Mouse (Mus musculus): ENCODE measurements around the gene Nckap5.

Gene Nckap5

DNA sequence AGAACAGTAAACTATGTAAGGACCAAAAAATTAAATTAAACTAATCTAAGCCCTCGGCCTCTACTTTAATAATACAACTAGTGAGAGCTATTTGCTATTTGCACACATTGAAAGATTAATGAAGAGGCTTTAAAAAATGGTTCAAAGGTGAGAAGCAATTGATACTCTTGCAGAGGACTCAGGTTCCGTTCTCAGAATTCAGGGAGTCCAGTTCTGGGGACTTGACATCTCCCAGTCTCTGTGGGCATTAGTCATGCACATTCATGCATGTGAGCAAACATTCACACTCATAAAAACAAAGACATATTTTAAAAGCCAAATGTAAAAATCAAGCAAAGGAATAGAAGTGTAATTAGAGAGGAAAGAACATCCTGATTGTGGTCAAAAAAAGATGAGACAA, 257.5 kb downstream of the Nckap5 start:
- TF ChIP-seq GATA4 (IDR thresholded peaks at IDR 0.05; ENCODE audit: insufficient replicate concordance, low read length), result no peak

DNA sequence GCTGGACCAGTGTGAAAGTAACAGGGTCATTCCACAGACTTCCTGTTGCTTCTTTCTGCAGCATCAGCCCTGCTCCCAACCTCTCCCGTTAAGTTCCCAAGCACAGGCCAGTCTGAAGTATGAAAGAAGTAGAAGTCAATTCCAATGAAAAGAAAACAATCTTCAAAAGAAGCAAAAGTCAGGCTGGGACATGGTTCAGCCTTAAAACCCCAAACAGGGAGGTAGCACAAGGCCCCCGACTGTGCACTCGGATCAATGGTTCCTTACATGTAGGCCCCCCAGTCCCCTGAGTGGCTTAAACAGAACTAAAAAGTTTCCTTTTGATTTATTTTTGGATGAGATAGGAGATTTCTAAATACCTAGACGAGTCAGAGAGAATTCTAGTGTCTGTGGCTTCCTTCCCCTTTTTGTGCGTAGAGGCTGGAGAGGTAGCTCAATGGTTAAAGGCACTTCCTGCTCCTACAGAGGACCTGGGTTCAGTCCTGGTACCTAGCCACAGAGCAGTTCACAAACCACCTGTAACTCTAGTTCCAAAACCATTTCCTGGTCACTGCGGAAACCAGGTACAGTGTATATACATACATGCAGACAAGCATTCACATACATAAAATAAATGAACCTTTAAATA, 260.9 kb downstream of the Nckap5 start:
- no peak for TF ChIP-seq GATA4 (IDR thresholded peaks at IDR 0.05; ENCODE audit: insufficient replicate concordance, low read length)

DNA sequence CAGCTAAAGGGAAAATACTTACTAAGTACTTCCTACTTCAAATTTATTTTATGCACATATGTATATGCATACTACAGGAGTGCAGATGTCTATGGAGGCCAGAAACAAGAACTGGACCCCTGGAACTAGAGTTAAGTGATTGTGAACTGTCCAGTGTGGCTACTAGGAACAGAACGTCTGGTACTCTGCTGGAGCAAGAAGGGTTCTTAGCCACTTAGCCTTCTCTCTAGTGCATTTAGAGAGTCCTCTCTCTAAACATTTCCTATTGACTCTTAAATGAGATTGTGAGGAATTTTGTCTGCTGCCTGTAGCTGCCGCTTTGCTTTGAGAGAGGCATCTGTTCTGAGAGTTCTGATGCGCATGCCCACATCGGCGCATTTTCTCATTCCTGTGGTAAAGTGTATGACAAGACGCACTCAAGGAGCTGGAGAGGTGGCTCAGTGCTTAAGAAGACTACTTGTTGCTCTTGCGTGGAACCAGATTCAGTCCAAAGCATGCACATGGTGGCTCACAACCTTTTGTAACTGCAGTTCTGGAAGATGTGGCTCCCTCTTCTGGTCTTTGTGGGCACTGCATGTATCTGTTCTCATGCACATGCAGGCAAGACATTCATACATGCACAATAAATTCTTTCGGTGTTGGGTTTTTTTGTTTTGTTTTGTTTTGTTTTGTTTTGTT, 261.9 kb downstream of the Nckap5 start:
- no peak for TF ChIP-seq GATA4 (IDR thresholded peaks at IDR 0.05; ENCODE audit: insufficient replicate concordance, low read length)

DNA sequence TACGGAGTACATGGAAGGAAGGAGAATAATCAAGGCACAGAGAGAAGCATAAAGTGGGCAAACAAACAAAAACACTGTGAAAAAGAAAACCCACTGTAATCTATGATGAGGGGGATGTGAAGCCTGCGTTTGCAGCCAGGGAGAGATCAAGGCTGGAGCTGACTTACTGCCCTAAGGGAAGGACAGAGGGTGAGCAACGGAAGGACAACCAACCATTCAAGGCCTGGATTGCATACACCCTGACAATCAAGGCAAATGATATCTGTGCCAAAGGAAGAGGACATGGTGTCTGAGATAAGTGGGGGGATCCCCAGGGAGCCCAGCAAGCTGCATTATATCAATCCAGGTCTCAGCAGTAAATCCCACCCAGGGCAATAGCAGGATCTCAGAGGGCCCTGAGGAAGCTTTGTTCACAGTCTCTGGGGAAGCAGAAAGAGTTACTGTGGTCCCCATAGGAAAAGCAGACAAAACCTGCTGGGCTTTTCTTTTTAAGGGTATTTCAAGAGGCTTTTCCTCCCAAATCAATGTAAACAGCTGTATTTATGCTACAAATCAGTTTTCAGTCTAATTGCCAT, 265.4 kb downstream of the Nckap5 start:
- TF ChIP-seq GATA4 (IDR thresholded peaks at IDR 0.05; ENCODE audit: insufficient replicate concordance, low read length), result no peak

DNA sequence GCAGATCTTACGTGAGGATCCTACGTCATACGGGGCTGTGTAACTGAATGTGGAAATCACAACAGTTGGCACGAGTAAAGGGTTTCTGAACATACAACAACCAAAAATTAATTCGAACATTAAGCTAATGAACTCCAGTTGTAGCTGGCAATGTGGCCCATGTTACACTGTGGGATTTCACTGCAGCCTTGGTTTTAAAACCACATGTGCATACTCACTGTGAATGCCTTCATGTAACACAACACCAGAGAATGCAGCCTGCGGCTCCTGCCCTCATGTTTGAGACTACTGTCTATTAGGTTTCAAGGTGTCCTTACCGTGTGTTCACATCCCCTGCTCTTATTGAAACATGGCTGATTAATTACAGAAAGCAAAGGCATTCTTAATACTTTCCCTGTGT, 269.7 kb downstream of the Nckap5 start:
- TF ChIP-seq GATA4 (IDR thresholded peaks at IDR 0.05; ENCODE audit: insufficient replicate concordance, low read length), result no peak

DNA sequence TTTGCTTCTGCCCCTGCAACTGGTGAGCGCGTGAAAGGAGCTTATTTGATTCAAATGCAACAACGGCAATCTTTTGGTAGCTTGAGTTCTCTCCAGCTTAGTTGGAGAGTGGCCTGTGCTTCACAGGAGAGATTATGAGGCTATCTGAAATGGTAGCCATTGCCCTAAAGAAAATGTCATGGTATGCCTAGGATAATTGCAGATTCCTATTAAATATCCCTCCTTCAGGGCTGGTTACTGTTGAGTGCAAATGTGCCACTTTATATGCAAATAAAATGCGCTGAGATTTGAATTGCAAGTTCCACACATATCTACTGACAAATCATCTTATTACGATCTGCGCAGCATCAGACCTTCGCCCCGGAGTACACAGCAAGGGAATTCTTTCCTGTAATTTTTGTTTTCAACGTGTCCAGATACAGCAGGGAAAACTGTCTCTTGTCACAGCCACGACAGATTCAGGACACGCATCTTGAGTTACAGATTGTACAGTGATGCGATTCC, 272.8 kb downstream of the Nckap5 start:
- TF ChIP-seq GATA4 (IDR thresholded peaks at IDR 0.05; ENCODE audit: insufficient replicate concordance, low read length), result no peak

DNA sequence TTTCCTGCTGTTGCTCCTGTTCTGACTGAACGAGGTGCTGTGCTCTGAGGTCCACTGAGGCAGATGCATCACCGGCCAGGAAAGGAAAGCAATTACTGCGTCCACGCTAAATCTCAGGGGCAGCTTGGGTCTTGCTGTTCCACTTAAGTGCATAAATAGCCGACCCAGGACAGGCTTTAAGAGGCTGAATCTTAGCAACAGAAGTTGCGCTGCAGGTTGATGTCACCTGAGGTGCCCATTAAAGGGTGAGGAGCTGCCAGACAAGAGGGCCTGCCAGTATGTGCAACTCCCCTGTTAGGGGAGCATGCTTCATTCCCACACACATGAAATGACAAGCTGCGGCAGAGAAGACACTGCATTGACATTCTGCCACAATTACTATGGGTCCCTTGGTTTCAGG, 282.6 kb downstream of the Nckap5 start:
- TF ChIP-seq GATA4 (IDR thresholded peaks at IDR 0.05; ENCODE audit: insufficient replicate concordance, low read length), result no peak

DNA sequence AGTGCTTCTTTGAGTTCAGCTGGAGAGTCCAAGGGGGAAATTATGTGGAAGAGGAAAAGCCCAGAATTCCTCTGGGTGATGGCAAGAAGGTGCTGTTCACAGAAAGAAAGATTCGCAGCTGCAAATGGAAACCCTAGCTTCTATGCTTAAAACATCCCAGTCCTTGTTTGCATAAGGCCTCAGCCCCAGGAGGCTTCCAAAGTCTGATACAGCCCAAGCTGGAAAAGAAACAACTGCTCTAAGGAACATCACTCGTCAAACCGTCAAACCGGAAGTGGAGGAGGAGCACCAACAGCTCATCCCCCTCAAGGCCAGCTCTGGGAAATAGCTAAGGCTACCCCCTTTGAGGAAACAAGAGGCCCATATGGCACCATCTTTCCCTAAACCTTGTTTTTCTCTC, 286.1 kb downstream of the Nckap5 start:
- TF ChIP-seq GATA4 (IDR thresholded peaks at IDR 0.05; ENCODE audit: insufficient replicate concordance, low read length), result no peak

DNA sequence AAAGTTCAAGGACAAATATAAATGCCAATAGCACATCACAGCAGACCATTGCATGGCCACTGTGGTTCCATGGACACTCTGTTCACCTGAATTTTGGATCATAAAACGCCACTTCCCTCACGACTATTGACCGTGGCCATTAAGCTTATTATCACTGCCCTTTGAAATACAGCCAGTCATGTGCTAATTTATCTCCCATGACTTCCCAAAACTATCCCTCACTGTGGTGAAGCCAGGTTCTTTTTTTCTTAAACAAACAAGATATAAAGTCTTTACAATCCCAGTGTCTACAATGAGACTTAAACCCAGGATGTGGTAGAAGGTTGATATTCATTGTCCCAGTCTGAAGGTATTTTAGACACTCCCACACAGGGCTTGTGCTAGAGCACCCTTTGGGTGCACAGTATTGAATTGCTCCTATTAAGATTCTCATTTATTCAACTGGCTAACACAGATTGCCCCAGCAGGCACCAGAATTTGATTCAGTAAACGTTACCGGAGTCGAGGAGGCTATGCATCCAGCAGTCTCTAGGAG, 293.3 kb downstream of the Nckap5 start:
- TF ChIP-seq GATA4 (IDR thresholded peaks at IDR 0.05; ENCODE audit: insufficient replicate concordance, low read length), result no peak

DNA sequence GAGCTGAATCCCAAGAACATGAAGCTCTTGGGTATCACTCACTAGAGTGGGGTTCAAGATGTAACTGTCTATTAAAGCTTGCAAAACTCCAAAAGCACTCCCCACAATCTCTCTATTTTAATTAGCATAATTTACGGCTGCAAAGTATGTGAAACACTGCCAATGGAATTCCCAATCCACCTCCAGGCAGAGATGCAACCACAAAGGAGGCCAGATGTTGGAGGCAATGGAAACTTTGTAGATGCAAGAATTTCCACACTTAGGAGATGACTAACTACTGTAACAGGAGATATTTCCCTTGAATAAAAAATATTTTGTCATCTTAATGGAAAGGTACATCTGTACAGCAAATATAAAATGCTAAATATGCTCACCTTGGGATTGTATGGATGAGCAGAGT, 295.1 kb downstream of the Nckap5 start:
- TF ChIP-seq GATA4 (IDR thresholded peaks at IDR 0.05; ENCODE audit: insufficient replicate concordance, low read length), result no peak

DNA sequence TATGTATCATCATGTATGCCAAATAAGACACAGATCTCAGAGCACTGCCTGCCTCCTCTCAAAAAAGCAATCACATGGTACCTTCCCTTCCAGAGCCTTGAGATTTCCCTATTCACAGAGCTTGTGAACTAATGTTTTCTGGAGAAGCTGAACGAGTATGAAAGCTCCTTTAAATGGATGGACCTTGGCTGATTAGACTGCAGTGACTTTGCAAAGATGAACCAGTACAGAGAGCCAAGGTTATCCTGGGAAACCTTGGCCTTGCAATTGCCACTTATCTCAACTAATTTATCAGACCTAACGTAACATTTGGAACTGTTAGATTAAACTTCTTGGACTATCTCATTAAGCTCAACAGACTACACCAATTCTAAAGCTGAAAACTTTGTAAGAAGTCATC, 296.6 kb downstream of the Nckap5 start:
- TF ChIP-seq GATA4 (IDR thresholded peaks at IDR 0.05; ENCODE audit: insufficient replicate concordance, low read length), result no peak

DNA sequence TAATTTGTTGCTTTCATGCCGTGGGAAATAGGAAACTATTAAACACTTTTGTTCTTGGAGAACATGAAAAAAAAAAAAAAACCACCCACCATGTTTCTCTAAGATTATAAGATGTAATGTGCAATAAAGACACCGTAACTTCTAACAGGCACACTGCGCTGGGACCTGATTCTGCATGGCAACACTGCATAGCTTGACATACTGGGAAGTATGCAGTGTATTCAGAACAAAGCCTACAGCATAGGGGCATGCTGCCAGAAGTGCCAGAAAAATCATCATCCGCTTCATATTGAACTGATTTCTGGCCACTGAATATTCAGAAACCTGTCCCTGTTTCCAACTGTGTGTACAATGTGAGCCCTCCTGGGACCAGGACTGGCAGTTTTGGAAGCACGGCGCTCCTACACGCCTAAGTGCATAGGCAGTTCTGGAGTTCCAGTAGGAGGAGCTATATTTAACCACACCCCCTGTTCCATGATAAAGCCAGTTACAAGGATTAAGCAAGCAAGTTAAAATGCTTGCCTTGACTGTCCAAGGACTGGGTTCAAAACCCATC, 302.5 kb downstream of the Nckap5 start:
- no peak for TF ChIP-seq GATA4 (IDR thresholded peaks at IDR 0.05; ENCODE audit: insufficient replicate concordance, low read length)

DNA sequence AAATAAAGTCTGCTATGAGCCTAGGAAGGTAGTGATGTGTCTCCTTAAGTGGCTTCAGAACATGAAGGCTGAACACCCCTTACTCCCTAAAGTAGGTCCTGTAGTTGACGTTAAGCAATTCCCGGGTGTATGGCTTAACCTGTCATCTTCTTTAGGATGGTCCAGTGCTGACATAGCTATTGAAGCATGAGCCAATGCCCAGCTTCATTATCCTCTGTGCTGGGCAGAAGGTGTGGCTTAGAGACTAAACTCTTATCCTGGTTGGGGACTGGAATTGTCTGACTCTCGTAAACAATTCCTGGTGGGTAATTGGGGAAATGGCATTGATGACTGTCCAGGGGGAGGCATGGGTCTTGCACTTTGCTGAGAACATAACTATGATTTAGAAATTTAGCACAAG, 312.5 kb downstream of the Nckap5 start:
- TF ChIP-seq GATA4 (IDR thresholded peaks at IDR 0.05; ENCODE audit: insufficient replicate concordance, low read length), result no peak

DNA sequence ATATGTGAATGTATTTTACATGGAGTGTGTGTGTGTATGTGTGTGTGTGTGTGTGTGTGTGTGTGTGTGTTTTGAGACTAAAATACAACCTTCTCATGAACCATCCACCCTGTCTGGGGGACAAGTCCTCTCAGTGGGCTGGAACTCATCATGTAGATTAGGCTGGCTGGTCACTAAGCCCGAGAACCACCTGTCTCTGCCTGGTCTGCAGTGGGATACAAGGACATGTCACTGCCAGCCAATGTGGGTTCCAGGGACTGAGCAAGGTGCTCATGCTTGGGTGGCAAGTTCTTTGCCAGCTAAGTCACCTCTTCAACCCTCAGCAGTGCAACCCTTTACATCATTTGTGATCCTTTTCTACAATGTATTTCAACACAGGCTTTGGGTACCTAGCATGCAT, 313.2 kb downstream of the Nckap5 start:
- no peak for TF ChIP-seq GATA4 (IDR thresholded peaks at IDR 0.05; ENCODE audit: insufficient replicate concordance, low read length)

DNA sequence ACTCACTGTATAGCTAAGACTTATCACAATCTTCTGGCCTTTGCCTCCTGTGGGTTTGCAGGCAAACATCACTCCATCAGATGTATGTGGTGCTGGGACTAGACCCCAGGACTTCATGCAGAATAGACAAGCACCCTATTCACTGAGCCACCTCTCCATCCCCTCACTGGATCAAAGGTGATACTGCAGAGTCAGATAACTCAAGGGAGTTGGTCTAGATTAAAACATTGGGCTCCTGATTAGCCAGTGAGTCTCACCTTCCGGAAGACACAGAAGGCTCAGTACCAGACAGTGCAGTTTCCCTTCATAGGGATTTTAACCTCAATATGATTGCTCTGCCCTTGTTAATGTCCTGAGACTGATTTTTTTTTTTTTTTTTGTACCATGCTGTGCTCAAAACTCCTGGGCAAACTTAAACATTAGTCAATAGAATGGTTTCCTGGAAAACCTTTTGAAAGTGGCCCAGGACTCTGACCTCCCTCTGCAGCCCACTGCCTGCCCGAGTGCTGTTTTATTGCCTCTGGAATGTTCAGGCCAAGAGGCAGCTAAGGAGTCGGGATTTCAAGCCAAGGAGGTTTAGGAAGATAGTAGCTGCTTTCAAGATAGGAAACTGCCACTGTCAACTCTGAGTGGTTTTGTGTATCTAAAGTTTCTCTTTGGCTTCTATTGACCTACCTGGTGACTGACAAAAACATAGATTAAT, 315.4 kb downstream of the Nckap5 start:
- TF ChIP-seq GATA4 (IDR thresholded peaks at IDR 0.05; ENCODE audit: insufficient replicate concordance, low read length), result no peak
